Mouse (Mus musculus): Measurements from ENCODE around the gene Aldoc. TPM values are rescaled to one million over a fixed set of nuclear protein-coding genes. Genes with fewer than 3 reads are reported as not detected.

Gene Aldoc
- polyA plus RNA-seq, 1 experiment from 2014 or later, result 25.0 TPM

DNA sequence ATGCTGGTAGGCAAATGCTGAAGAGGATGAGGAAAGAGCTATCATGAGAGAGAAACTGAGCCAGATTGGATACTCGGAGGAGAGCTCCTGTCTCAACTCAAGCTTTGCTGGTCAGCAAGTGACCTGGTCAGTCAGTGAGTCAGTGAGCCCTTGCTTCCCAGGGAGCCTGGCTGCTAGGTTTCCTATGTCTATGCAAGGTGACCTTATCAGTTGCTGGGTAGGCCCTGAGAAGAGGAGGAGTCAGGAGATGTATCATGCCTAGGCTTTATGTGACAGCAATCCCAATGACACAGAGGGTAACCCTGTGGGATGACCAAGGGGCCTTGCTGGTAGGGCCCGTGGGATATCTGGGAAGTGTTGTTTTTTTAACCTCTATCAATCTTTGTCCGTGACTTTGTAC is 49.4 kb downstream of the Aldoc start:
- H3K27ac ChIP-seq, result no peak overlapping the region
- 0 out of 2 replicates have a peak, but pooled peaks cover 1% of the 10 kb centered on the region for H3K4me1 ChIP-seq
- H3K9me3 ChIP-seq, result no peaks in the 10 kb centered on the region
- H3K27me3 ChIP-seq, result no peaks in the 10 kb centered on the region
- no peak overlapping the region for H3K9ac ChIP-seq
- 64% methylated on average over 3 of the region's 3 CpGs for WGBS
- no peak for ATAC-seq (ENCODE audit: insufficient number of reproducible peaks, low FRiP score, low TSS enrichment, low read depth)
- H3K4me3 ChIP-seq, result no peak overlapping the region
- H3K4me2 ChIP-seq, result no peak overlapping the region
- H3K36me3 ChIP-seq, result no peaks in the 10 kb centered on the region

GRCm38 (mm10) chr11:78372610-78373009 is 49.8 kb downstream of the Aldoc start:
- H3K27me3 ChIP-seq, result no peaks in the 10 kb centered on the region
- no peak overlapping the region for H3K4me3 ChIP-seq
- peaks cover 6% of the 10 kb centered on the region; the same call in 1 of the 2 replicates for H3K4me1 ChIP-seq
- H3K4me2 ChIP-seq, result no peak overlapping the region
- ATAC-seq (ENCODE audit: insufficient number of reproducible peaks, low FRiP score, low TSS enrichment, low read depth), result no peak
- no peak overlapping the region for H3K9ac ChIP-seq
- 71% methylated on average over 7 of the region's 7 CpGs for WGBS
- no peaks in the 10 kb centered on the region for H3K9me3 ChIP-seq
- no peak overlapping the region for H3K27ac ChIP-seq
- no peaks in the 10 kb centered on the region for H3K36me3 ChIP-seq

DNA sequence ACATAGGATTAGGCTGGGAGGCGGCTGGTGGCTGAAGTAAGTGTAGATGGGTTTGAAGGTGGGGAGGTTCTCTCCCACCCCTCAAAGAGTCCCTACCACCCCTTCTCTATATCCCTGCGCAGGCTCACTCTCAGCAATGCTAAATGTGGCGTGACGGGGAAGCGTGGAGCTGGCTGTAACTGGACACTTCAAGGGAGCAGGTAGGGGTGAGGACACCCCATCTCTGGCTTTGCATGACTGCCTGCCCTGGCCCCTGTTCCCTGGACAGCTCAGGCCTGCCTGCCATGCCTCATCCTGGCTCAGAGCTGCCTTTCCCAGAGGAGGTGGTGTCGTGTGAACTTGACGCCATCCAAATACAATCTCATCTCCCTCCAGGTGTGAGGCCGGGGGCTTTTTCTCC is 51.4 kb downstream of the Aldoc start:
- Histone ChIP-seq H3K36me3 (no peaks in the 10 kb centered on the region), H3K27ac (no peak overlapping the region), H3K4me2 (no peak overlapping the region), H3K4me1 (peaks cover 9% of the 10 kb centered on the region; the same call in 1 of the 2 replicates), H3K9me3 (no peaks in the 10 kb centered on the region), H3K4me3 (no peak overlapping the region), H3K9ac (no peak overlapping the region), H3K27me3 (no peaks in the 10 kb centered on the region)
- 67% methylated on average over 8 of the region's 8 CpGs for WGBS
- no peak for ATAC-seq (ENCODE audit: insufficient number of reproducible peaks, low FRiP score, low TSS enrichment, low read depth)

Other genes with a start within 250 kb of the Aldoc start
- 30.6 and 33.7 TPM in 2 replicates for gene Eral1, start 242.6 kb upstream of the Aldoc start, polyA plus RNA-seq (2015; fragmentation: Nextera tagmentation; extraction: Ambion mirVana)
- gene Fam222b, start 228.3 kb upstream of the Aldoc start, polyA plus RNA-seq (2015; fragmentation: Nextera tagmentation; extraction: Ambion mirVana), result 10.5 and 13.2 TPM in 2 replicates
- 65.6 and 67.0 TPM in 2 replicates for gene Traf4, start 157.4 kb upstream of the Aldoc start, polyA plus RNA-seq (2015; fragmentation: Nextera tagmentation; extraction: Ambion mirVana)
- gene Nek8, start 146.3 kb upstream of the Aldoc start, polyA plus RNA-seq (2015; fragmentation: Nextera tagmentation; extraction: Ambion mirVana), result 15.4 and 16.2 TPM in 2 replicates
- 31.3 and 32.0 TPM in 2 replicates for gene Tlcd1, start 146.3 kb upstream of the Aldoc start, polyA plus RNA-seq (2015; fragmentation: Nextera tagmentation; extraction: Ambion mirVana)
- gene Rpl23a, start 139.4 kb upstream of the Aldoc start, polyA plus RNA-seq (2015; fragmentation: Nextera tagmentation; extraction: Ambion mirVana), result 1,208 and 1,454 TPM in 2 replicates
- gene Rab34, start 134.5 kb upstream of the Aldoc start, polyA plus RNA-seq (2015; fragmentation: Nextera tagmentation; extraction: Ambion mirVana), result 153 and 164 TPM in 2 replicates
- 3.1 and 3.5 TPM in 2 replicates for gene Proca1, start 129.6 kb upstream of the Aldoc start, polyA plus RNA-seq (2015; fragmentation: Nextera tagmentation; extraction: Ambion mirVana)
- 93.2 and 97.7 TPM in 2 replicates for gene Sdf2, start 77.2 kb upstream of the Aldoc start, polyA plus RNA-seq (2015; fragmentation: Nextera tagmentation; extraction: Ambion mirVana)
- 27.4 and 28.2 TPM in 2 replicates for gene Supt6, start 77.0 kb upstream of the Aldoc start, polyA plus RNA-seq (2015; fragmentation: Nextera tagmentation; extraction: Ambion mirVana)
- gene 2610507B11Rik, start 61.2 kb upstream of the Aldoc start, polyA plus RNA-seq (2015; fragmentation: Nextera tagmentation; extraction: Ambion mirVana), result 63.3 and 68.8 TPM in 2 replicates
- 0.09 TPM in 1 of 2 replicates, not detected in the other for gene BC030499, start 32.1 kb upstream of the Aldoc start, polyA plus RNA-seq (2015; fragmentation: Nextera tagmentation; extraction: Ambion mirVana)
- gene Spag5, start 21.4 kb upstream of the Aldoc start, polyA plus RNA-seq (2015; fragmentation: Nextera tagmentation; extraction: Ambion mirVana), result 26.3 and 29.5 TPM in 2 replicates
- gene Pigs, start 5.4 kb downstream of the Aldoc start, polyA plus RNA-seq (2015; fragmentation: Nextera tagmentation; extraction: Ambion mirVana), result 83.9 and 85.7 TPM in 2 replicates
- 35.8 and 44.3 TPM in 2 replicates for gene Unc119, start 20.5 kb downstream of the Aldoc start, polyA plus RNA-seq (2015; fragmentation: Nextera tagmentation; extraction: Ambion mirVana)
- 3.1 and 3.5 TPM in 2 replicates for gene Foxn1, start 63.6 kb downstream of the Aldoc start, polyA plus RNA-seq (2015; fragmentation: Nextera tagmentation; extraction: Ambion mirVana)
- gene Slc13a2, start 99.2 kb downstream of the Aldoc start, polyA plus RNA-seq (2015; fragmentation: Nextera tagmentation; extraction: Ambion mirVana), result 0.10 TPM in 1 of 2 replicates, not detected in the other
- 20.2 and 21.3 TPM in 2 replicates for gene Slc46a1, start 142.7 kb downstream of the Aldoc start, polyA plus RNA-seq (2015; fragmentation: Nextera tagmentation; extraction: Ambion mirVana)
- gene Sarm1, start 174.8 kb downstream of the Aldoc start, polyA plus RNA-seq (2015; fragmentation: Nextera tagmentation; extraction: Ambion mirVana), result 1.3 and 1.7 TPM in 2 replicates
- 1.7 and 2.7 TPM in 2 replicates for gene Vtn, start 176.1 kb downstream of the Aldoc start, polyA plus RNA-seq (2015; fragmentation: Nextera tagmentation; extraction: Ambion mirVana)
- gene Sebox, start 180.5 kb downstream of the Aldoc start, polyA plus RNA-seq (2015; fragmentation: Nextera tagmentation; extraction: Ambion mirVana), result 0.22 TPM in 1 of 2 replicates, not detected in the other
- 39.7 and 41.9 TPM in 2 replicates for gene Tmem199, start 189.2 kb downstream of the Aldoc start, polyA plus RNA-seq (2015; fragmentation: Nextera tagmentation; extraction: Ambion mirVana)
- 163 and 177 TPM in 2 replicates for gene Poldip2, start 189.2 kb downstream of the Aldoc start, polyA plus RNA-seq (2015; fragmentation: Nextera tagmentation; extraction: Ambion mirVana)
- 95.1 and 95.3 TPM in 2 replicates for gene Tnfaip1, start 213.4 kb downstream of the Aldoc start, polyA plus RNA-seq (2015; fragmentation: Nextera tagmentation; extraction: Ambion mirVana)
- gene Ift20, start 213.4 kb downstream of the Aldoc start, polyA plus RNA-seq (2015; fragmentation: Nextera tagmentation; extraction: Ambion mirVana), result 196 and 206 TPM in 2 replicates
- gene Tmem97, start 227.8 kb downstream of the Aldoc start, polyA plus RNA-seq (2015; fragmentation: Nextera tagmentation; extraction: Ambion mirVana), result 89.3 and 92.7 TPM in 2 replicates